Mouse (Mus musculus): ENCODE results near the gene Mchr1.

- no peak for TF ChIP-seq CTCF (IDR thresholded peaks at IDR 0.05)
- no peak for TF ChIP-seq POLR2A (IDR thresholded peaks at IDR 0.05; ENCODE audit: insufficient read depth, low read depth, low read length)
- TF ChIP-seq EP300 (IDR thresholded peaks at IDR 0.05; ENCODE audit: insufficient read depth, low read depth, low read length) = no peak
Measured at GRCm38 (mm10) chr15:81248341-81248679, 13.0 kb downstream of the Mchr1 start.

Data from heart, adult 2 months (tissue).